Mouse (Mus musculus): ENCODE data around the gene Gde1.
A peak's percentile ranks its signal among the peaks of the same experiment; 100 is the strongest.

Gde1 gene

GRCm38 (mm10) chr7:118705101-118705961 is at the start of gene Gde1:
Gene Gde1, minus strand, starts transcription at chr7:118705778.
- peak; percentile 93 for DNase-seq (ENCODE audit: low read depth, low spot score)

- DNase-seq (ENCODE audit: low read depth, low spot score): no peak
Measured at GRCm38 (mm10) chr7:118751625-118752024, 46.0 kb upstream of the Gde1 start.

GRCm38 (mm10) chr7:118749706-118750105 is 44.1 kb upstream of the Gde1 start:
- peak; percentile 85 for DNase-seq (ENCODE audit: low read depth, low spot score)

- no peak for DNase-seq (ENCODE audit: low read depth, low spot score)
Measured at GRCm38 (mm10) chr7:118747891-118748672, 42.5 kb upstream of the Gde1 start.

DNA sequence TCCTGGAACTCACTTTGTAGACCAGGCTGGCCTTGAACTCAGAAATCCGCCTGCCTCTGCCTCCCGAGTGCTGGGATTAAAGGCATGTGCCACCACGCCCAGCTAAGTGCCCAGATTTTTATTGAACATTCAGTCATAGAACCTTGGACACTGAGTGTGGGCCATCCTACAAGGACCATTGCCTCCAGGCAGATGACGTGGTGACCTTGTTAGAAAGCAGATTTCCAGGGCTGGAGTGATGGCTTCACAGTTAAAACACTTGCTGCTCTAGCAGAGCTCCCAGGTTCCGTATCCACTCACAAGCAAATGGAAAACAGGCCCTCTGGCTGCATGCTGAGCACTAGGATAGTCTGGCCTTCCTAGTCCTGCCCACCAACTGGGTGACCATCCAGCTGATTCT is 39.2 kb upstream of the Gde1 start:
- no peak for DNase-seq (ENCODE audit: low read depth, low spot score)

- no peak for DNase-seq (ENCODE audit: low read depth, low spot score)
Measured at GRCm38 (mm10) chr7:118742278-118742677, 36.7 kb upstream of the Gde1 start.

DNA sequence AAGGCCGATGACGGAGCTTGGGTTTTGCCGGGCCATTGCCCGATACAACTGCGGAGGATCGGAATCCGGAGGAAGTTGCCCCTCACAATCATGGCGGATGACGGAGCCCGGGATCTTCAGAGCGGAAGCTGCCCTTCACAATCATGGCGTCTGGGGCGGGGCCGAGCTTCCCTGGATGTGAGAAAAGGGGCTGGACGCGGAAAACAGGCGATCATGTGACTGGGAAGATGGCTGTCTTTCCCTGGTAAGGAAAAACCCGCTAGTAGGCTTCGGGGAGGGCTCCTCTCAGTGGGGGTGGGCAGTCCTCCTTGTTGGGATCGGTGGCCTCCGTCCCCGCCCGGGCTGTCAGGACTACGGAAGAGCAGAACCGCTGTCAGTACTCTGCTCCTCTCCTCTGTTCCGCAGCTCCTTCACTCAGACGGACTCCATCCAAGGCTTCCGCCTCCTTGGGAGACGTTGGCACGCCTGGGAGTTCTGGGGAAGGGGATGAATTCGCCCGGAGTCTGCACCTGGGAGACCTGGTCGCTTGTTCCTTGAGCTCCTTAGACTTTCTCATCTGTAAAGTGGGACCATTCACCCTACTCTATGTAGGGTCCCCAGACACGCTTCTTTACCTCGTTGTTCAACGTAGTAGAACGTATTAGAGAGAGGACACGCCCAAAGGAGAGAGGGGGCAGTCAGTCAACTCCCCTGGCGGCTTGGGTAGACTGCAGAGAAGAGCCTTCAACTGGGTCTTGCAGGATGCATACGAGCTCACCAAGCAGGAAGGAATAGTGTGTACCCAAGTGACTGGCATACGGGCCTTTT is 35.2 kb upstream of the Gde1 start:
- DNase-seq (ENCODE audit: low read depth, low spot score): peak; percentile 94

DNA sequence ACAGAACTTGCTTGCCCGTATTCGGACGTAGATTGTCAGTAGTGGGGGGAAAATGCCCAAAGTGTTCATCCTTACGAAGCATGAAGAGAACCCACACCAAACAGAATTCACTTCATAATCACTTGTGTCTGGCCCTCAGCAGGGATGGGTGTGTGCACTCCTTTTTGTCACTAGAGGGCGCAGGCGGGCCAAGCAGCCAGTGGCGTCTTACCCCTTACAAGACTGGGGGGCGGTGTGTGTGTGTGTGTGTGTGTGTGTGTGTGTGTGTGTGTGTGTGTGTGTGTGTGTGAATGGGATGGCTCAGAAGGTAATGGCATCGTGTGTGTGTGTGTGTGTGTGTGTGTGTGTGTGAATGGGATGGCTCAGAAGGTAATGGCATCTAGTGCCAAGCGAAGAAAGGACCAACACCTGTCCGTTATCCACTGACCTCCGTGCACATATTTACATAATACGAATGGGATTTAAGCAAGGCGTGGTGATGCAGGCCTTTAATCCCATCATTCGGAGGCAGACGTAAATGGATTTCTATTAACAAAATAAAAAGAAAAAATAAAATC is 34.5 kb upstream of the Gde1 start, which contains the start of gene Vps35l:
Vps35l (plus strand) TSS at position 252 of the 557 bp plus-strand sequence.
- peak; percentile 72 for DNase-seq (ENCODE audit: low read depth, low spot score)

DNA sequence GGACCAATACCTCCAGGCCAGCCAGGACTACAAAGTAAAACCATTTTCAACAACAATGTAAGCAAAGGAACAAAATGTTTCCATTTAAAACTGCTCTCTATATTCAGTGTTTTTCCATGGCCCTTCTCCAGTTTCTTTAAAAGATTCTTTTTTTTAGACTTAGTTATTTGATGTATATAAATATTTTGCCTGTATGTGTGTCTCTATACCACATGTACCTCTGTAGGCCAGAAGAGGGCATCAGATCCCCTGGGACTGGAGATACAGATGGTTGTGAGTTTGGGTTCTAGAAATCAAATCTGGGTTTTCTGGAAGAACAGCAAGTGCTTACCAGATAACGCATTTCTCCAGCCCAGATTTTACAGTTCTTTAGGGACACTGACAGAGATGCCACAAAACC is 33.2 kb upstream of the Gde1 start:
- DNase-seq (ENCODE audit: low read depth, low spot score): peak; percentile 22

- DNase-seq (ENCODE audit: low read depth, low spot score): no peak
Measured at GRCm38 (mm10) chr7:118733225-118733624, 27.6 kb upstream of the Gde1 start.

GRCm38 (mm10) chr7:118731781-118732180 is 26.2 kb upstream of the Gde1 start:
- DNase-seq (ENCODE audit: low read depth, low spot score): no peak

DNA sequence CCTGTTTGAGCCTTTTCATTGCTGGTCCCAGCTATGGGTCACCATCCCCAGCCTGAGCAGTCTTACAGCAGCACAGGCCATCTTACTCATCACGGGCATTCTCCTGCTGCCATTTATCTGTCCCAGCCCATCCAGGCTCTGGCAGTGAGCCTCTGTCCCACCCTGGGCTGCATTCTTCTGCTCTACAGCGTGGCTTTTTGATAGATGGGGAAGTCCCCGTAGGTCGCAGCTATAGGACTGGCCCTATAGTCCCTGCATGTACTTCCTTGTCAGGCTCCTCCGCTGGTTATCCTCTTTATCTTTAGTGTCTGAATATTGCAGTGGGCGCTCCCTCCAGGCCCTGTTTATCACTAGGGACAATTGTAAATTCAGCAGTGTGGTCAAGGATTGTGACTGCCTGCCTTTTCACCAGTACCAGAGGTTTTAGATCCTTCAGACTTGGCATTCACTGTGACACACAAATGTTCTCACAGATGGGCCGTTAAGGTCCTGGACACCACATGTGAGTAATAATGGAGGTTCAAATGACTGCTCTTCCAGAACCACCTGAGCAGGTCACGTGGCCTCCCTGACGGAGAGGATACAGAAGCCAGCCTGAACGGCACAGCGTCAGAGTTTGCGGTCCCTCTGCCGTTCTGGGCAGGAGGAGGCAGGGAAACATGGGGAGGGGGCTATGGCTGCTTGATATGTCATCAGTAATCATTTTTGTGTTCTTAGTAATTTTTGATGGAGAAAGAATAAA is 23.4 kb upstream of the Gde1 start:
- no peak for DNase-seq (ENCODE audit: low read depth, low spot score)

DNA sequence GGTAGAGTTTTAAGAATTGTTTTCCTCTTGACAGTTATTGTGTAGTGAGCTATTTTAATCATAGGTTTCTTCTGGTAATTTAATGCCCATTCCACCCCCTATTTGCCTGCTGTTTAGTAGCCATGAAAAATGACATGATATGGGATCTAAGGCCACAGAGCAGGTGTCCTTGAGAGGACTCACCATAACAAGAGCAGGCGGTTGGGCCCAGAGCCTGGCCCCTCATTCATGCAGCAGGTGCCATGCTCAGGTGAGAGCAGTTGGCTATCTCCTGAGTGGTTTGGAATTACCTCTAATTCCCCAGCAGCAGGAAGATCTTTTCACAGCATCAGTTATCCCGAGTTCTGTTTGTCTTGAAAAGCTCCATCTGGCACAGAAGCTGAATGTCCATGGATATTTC is 19.9 kb upstream of the Gde1 start:
- DNase-seq (ENCODE audit: low read depth, low spot score): no peak

DNA sequence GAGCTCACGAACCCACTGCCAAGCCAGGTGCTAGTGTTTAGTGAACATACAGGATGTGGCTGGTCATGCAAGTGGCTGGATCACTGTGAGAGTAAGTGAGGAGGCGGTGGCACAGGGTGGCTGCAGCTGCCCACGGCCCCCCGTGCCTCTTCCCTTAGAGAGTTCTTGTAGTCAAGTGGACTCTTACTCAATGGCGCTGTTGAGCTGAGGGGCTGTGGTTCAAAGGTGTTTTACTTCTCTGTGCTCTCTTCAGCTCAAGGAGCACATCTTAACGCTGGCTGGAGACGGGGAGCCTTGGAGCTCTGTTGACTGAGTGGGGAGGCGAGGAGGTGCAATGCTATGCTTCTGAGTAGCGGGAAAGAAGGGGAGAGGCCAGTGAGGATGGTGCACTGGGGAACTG is 18.3 kb upstream of the Gde1 start:
- no peak for DNase-seq (ENCODE audit: low read depth, low spot score)

DNA sequence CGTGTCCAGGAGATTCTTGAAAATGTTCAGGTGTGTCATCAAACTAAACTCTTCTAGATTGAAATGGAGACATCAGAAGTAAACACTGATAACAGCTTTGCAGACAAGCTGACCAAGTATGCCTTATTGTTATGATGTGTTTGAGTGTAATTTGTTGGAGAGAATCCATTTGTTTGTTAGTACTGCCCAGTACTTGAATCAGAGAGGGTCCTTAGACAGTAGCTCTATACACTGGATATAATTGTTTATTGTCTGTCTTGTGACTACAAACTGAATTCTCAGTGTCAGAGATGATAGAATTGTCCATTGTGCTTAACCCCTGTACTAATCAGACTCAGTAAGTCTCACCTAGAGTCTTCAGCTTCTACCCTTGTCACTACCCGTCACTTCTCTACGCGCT is 12.5 kb upstream of the Gde1 start:
- DNase-seq (ENCODE audit: low read depth, low spot score): no peak

GRCm38 (mm10) chr7:118714873-118715272 is 9.3 kb upstream of the Gde1 start:
- no peak for DNase-seq (ENCODE audit: low read depth, low spot score)

GRCm38 (mm10) chr7:118712228-118713173 is 6.9 kb upstream of the Gde1 start, which contains the start of gene Ccp110:
Gene Ccp110, plus strand, starts transcription at chr7:118712552.
- peak; percentile 97 for DNase-seq (ENCODE audit: low read depth, low spot score)

DNA sequence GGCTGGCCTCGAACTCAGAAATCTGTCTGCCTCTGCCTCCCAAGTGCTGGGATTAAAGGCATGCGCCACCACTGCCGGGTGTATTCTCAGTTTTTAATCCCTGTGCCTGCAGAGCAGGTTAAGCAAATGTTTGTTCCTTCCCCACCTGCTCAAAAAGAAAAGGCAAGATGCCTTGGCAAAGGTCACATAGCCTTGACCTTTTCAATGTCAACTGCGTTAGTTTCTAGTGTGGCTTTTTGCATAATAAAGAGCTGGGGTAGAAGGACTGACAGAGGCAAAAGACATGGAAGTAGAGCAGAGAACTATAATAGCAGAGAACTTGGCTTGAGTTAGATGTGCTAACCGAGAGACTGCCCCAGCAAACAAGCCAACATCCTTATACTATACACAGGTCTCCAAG is 5.2 kb upstream of the Gde1 start:
- DNase-seq (ENCODE audit: low read depth, low spot score): peak; percentile 91

- no peak for DNase-seq (ENCODE audit: low read depth, low spot score)
Measured at GRCm38 (mm10) chr7:118708002-118708401, 2.4 kb upstream of the Gde1 start.

- DNase-seq (ENCODE audit: low read depth, low spot score): no peak
Measured at GRCm38 (mm10) chr7:118707216-118707615, 1.6 kb upstream of the Gde1 start.

All from ES-CJ7 (cell line).